8 mouse cellular contexts compared by ENCODE assay signal in the genomic region with DNA sequence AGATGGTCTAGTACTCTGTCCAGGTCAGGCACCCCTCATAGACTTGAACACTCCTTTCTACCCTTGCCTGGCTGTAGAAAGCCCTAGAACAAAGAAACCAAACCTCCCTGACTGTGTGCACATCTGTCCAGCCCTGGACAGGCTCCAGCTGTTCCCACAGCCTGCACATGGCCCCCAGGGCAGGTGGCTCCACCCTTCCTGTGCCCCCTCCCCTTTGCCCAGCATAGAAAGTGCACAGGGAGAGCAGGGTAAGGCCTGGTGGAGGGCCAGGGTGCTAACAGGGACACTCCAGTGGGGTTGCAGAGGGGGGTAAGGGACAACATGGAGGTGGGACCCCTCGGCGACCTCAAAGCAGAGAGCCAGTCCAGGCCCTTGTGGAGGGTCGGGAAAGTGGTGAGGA. TPM values are rescaled to one million over a fixed set of nuclear protein-coding genes. Genes with fewer than 3 reads are reported as not detected.
DNase-seq lines count a peak whose midpoint lies in the region; ATAC-seq and TF ChIP-seq lines count a peak whose summit lies in the region.

No protein-coding gene starts in this region.

- intact Hi-C loops in gastrocnemius, adult 2 months (cut with DNase I): no loop called here

- 0 out of 2 replicates have a peak overlapping the region, but pooled peaks have one; percentile 18 for H3K9ac ChIP-seq in hindbrain, embryonic 12.5 days
- no peak overlapping the region for H3K9ac ChIP-seq in liver, embryonic 11.5 days (ENCODE audit: low read depth, low read length)

- H3K9me3 ChIP-seq in hindbrain, embryonic 12.5 days (replicated peaks): no peaks in the 10 kb centered on the region
- H3K9me3 ChIP-seq in liver, embryonic 11.5 days (ENCODE audit: control insufficient read depth, low read length): no peaks in the 10 kb centered on the region

- peak; percentile 44 for DNase-seq in gastrocnemius, adult 2 months
- no peak for DNase-seq in gastrocnemius, postnatal 4 days (ENCODE audit: low spot score in 2 of 2)
- peak; percentile 13 for DNase-seq in MN1 (ENCODE audit: low spot score)
- DNase-seq in liver, embryonic 11.5 days (ENCODE audit: low spot score): no peak
- DNase-seq in T-cell, adult 2 months (ENCODE audit: low spot score): no peak
- no peak for DNase-seq in Muller cell, postnatal 12 days (ENCODE audit: inconsistent ontology term)
- no peak for DNase-seq in c-Kit-positive CD71-positive TER-119-positive erythroid progenitor cells, embryonic 14.5 days (ENCODE audit: low spot score)

- peak overlapping the region; percentile 96 for H3K27ac ChIP-seq in gastrocnemius, adult 2 months
- H3K27ac ChIP-seq in hindbrain, embryonic 12.5 days: no peak overlapping the region
- peak overlapping the region; percentile 48; the same call in 1 of the 2 replicates for H3K27ac ChIP-seq in liver, embryonic 11.5 days (ENCODE audit: low read depth, low read length)

- ATAC-seq in hindbrain, embryonic 12.5 days (ENCODE audit: low FRiP score): no peak
- ATAC-seq in liver, embryonic 11.5 days (replicated peaks; ENCODE audit: low FRiP score): no peak

- WGBS in hindbrain, embryonic 12.5 days: 75% methylated on average over 3 of the region's 3 CpGs
- WGBS in liver, embryonic 11.5 days: 58% methylated on average over 3 of the region's 3 CpGs

- peak overlapping the region; percentile 90 for H3K4me3 ChIP-seq in gastrocnemius, adult 2 months
- no peak overlapping the region for H3K4me3 ChIP-seq in hindbrain, embryonic 12.5 days
- peak overlapping the region; percentile 21; the same call in 1 of the 2 replicates for H3K4me3 ChIP-seq in liver, embryonic 11.5 days (ENCODE audit: low read depth, low read length)

- no peak for TF ChIP-seq CTCF in gastrocnemius, adult 2 months (IDR thresholded peaks at IDR 0.05)

- peaks cover 27% of the 10 kb centered on the region for H3K4me1 ChIP-seq in hindbrain, embryonic 12.5 days
- H3K4me1 ChIP-seq in liver, embryonic 11.5 days (replicated peaks; ENCODE audit: control insufficient read depth, insufficient read depth, low read length): peaks cover 26% of the 10 kb centered on the region

- peak overlapping the region; percentile 32 for H3K4me2 ChIP-seq in hindbrain, embryonic 12.5 days (replicated peaks)
- H3K4me2 ChIP-seq in liver, embryonic 11.5 days: peak overlapping the region; percentile 98

- peaks cover 6% of the 10 kb centered on the region; the same call in 1 of the 2 replicates for H3K27me3 ChIP-seq in hindbrain, embryonic 12.5 days
- H3K27me3 ChIP-seq in liver, embryonic 11.5 days (replicated peaks; ENCODE audit: control insufficient read depth, insufficient read depth, low read length): no peaks in the 10 kb centered on the region

- peaks cover 18% of the 10 kb centered on the region for H3K36me3 ChIP-seq in hindbrain, embryonic 12.5 days
- H3K36me3 ChIP-seq in liver, embryonic 11.5 days (ENCODE audit: control insufficient read depth, insufficient read depth, low read length): peaks cover 25% of the 10 kb centered on the region

RNA-seq across cellular contexts. Expression of a gene that starts 2.3 kb away (rescaled TPM):
- total RNA-seq in gastrocnemius, adult 2 months (2021): 10 to 100 TPM; 11.5 to 16.6 TPM
- 10 to 100 TPM; 48.1 to 49.1 TPM for total RNA-seq in gastrocnemius, postnatal 4 days (2021)
- 10.6 and 11.2 TPM in 2 replicates for polyA plus RNA-seq in hindbrain, embryonic 12.5 days (2016; fragmentation: Nextera tagmentation; extraction: Ambion mirVana)
- 4.7 and 6.7 TPM in 2 replicates for polyA plus RNA-seq in liver, embryonic 11.5 days (2014; fragmentation: Nextera tagmentation; extraction: Ambion mirVana)

RNA-seq across cellular contexts. Expression of a gene that starts 36.2 kb away (rescaled TPM):
- total RNA-seq in gastrocnemius, adult 2 months (2021): under 1 TPM; 0.50 to 0.89 TPM
- total RNA-seq in gastrocnemius, postnatal 4 days (2021): 10 to 100 TPM; 10.8 to 14.2 TPM
- 61.6 and 68.2 TPM in 2 replicates for polyA plus RNA-seq in hindbrain, embryonic 12.5 days (2016; fragmentation: Nextera tagmentation; extraction: Ambion mirVana)
- 151 and 170 TPM in 2 replicates for polyA plus RNA-seq in liver, embryonic 11.5 days (2014; fragmentation: Nextera tagmentation; extraction: Ambion mirVana)

RNA-seq across cellular contexts. Expression of a gene that starts 39.1 kb away (rescaled TPM):
- not detected for total RNA-seq in gastrocnemius, adult 2 months (2021)
- under 1 TPM in 1 of 2 experiments, not detected in 1; 0.54 TPM for total RNA-seq in gastrocnemius, postnatal 4 days (2021)
- 0.26 and 1.1 TPM in 2 replicates for polyA plus RNA-seq in hindbrain, embryonic 12.5 days (2016; fragmentation: Nextera tagmentation; extraction: Ambion mirVana)
- 16.1 and 17.4 TPM in 2 replicates for polyA plus RNA-seq in liver, embryonic 11.5 days (2014; fragmentation: Nextera tagmentation; extraction: Ambion mirVana)

RNA-seq across cellular contexts. Expression of a gene that starts 56.2 kb away (rescaled TPM):
- total RNA-seq in gastrocnemius, adult 2 months (2021): 10 to 100 TPM in 1 of 2 experiments, 1 to 10 TPM in 1; 9.4 to 10.5 TPM
- 10 to 100 TPM; 34.3 to 44.5 TPM for total RNA-seq in gastrocnemius, postnatal 4 days (2021)
- polyA plus RNA-seq in hindbrain, embryonic 12.5 days (2016; fragmentation: Nextera tagmentation; extraction: Ambion mirVana): 21.6 and 24.4 TPM in 2 replicates
- polyA plus RNA-seq in liver, embryonic 11.5 days (2014; fragmentation: Nextera tagmentation; extraction: Ambion mirVana): 14.9 and 21.6 TPM in 2 replicates

Comparison
In these comparisons a context has a peak if more than half of its experiments do, and no peak if none do; other contexts are left out.
1. DNase-seq: peak in gastrocnemius, adult 2 months (single experiment) and MN1 (single experiment); none in gastrocnemius, postnatal 4 days (0 of 2), liver, embryonic 11.5 days (single experiment), T-cell, adult 2 months (single experiment), Muller cell, postnatal 12 days (single experiment) and c-Kit-positive CD71-positive TER-119-positive erythroid progenitor cells, embryonic 14.5 days (single experiment).
2. RNA of a gene that starts 36.2 kb away (total RNA-seq): 10.8 to 14.2 TPM in gastrocnemius, postnatal 4 days; 0.50 to 0.89 TPM in gastrocnemius, adult 2 months; every median in the first group is over 4 times any median in the second.